Mouse (Mus musculus): ENCODE results near the gene Fgf11. TPM values are rescaled to one million over a fixed set of nuclear protein-coding genes. Genes with fewer than 3 reads are reported as not detected.

Fgf11 gene
- polyA plus RNA-seq, 1 experiment from 2014 or later = 6.7 TPM

- H3K4me2 ChIP-seq (ENCODE audit: low read length) = no peak overlapping the region
- H3K9ac ChIP-seq (ENCODE audit: low read depth, low read length) = no peak overlapping the region
- H3K36me3 ChIP-seq (ENCODE audit: control insufficient read depth, insufficient read depth, low read length) = peaks cover 36% of the 10 kb centered on the region
- H3K4me1 ChIP-seq (ENCODE audit: control insufficient read depth, insufficient read depth, low read depth, low read length) = no peaks in the 10 kb centered on the region
- no peaks in the 10 kb centered on the region for H3K27me3 ChIP-seq (replicated peaks; ENCODE audit: control insufficient read depth, insufficient read depth, low read length)
- ATAC-seq = no peak
- H3K27ac ChIP-seq (ENCODE audit: low read depth, low read length) = no peak overlapping the region
- WGBS = 59% methylated on average over 2 of the region's 2 CpGs
- H3K4me3 ChIP-seq (ENCODE audit: low read length) = no peak overlapping the region
- H3K9me3 ChIP-seq (ENCODE audit: control insufficient read depth, low read length) = no peaks in the 10 kb centered on the region
Observed at GRCm38 (mm10) chr11:69823456-69823855, 21.8 kb upstream of the Fgf11 start.

- Histone ChIP-seq H3K27me3 (replicated peaks; ENCODE audit: control insufficient read depth, insufficient read depth, low read length) (no peaks in the 10 kb centered on the region), H3K36me3 (ENCODE audit: control insufficient read depth, insufficient read depth, low read length) (peaks cover 24% of the 10 kb centered on the region), H3K27ac (ENCODE audit: low read depth, low read length) (no peak within 1 kb of the TSS), H3K9me3 (ENCODE audit: control insufficient read depth, low read length) (peaks cover 6% of the 10 kb centered on the region), H3K9ac (ENCODE audit: low read depth, low read length) (no peak within 1 kb of the TSS), H3K4me3 (ENCODE audit: low read length) (no peak within 1 kb of the TSS), H3K4me1 (ENCODE audit: control insufficient read depth, insufficient read depth, low read depth, low read length) (no peaks in the 10 kb centered on the region), H3K4me2 (ENCODE audit: low read length) (no peak within 1 kb of the TSS)
- no peak for ATAC-seq
- 94% methylated on average over 3 of the region's 3 CpGs for WGBS
Observed at GRCm38 (mm10) chr11:69822080-69822479, 20.4 kb upstream of the Fgf11 start, which contains the start of gene Spem1. Gene Spem1 (minus strand): TSS chr11:69822180.

GRCm38 (mm10) chr11:69818871-69819270 is 17.2 kb upstream of the Fgf11 start:
- WGBS = 92% methylated on average over 8 of the region's 8 CpGs
- no peak overlapping the region for H3K27ac ChIP-seq (ENCODE audit: low read depth, low read length)
- H3K4me2 ChIP-seq (ENCODE audit: low read length) = no peak overlapping the region

GRCm38 (mm10) chr11:69818365-69818764 is 16.7 kb upstream of the Fgf11 start, which contains the start of gene Spem2:
Gene Spem2 (minus strand): TSS chr11:69818465.
- Histone ChIP-seq H3K4me3 (ENCODE audit: low read length) (no peak within 1 kb of the TSS), H3K27me3 (replicated peaks; ENCODE audit: control insufficient read depth, insufficient read depth, low read length) (no peaks in the 10 kb centered on the region), H3K9me3 (ENCODE audit: control insufficient read depth, low read length) (peaks cover 9% of the 10 kb centered on the region), H3K9ac (ENCODE audit: low read depth, low read length) (no peak within 1 kb of the TSS), H3K4me2 (ENCODE audit: low read length) (no peak within 1 kb of the TSS), H3K27ac (ENCODE audit: low read depth, low read length) (no peak within 1 kb of the TSS), H3K36me3 (ENCODE audit: control insufficient read depth, insufficient read depth, low read length) (no peaks in the 10 kb centered on the region), H3K4me1 (ENCODE audit: control insufficient read depth, insufficient read depth, low read depth, low read length) (no peaks in the 10 kb centered on the region)
- no peak for ATAC-seq
- 75% methylated on average over 2 of the region's 2 CpGs for WGBS

More at GRCm38 (mm10) chr11:69818871-69819270, 17.2 kb upstream of the Fgf11 start:
- H3K9me3 ChIP-seq (ENCODE audit: control insufficient read depth, low read length) = peaks cover 9% of the 10 kb centered on the region
- no peak for ATAC-seq
- no peaks in the 10 kb centered on the region for H3K36me3 ChIP-seq (ENCODE audit: control insufficient read depth, insufficient read depth, low read length)
- H3K4me3 ChIP-seq (ENCODE audit: low read length) = no peak overlapping the region
- no peaks in the 10 kb centered on the region for H3K27me3 ChIP-seq (replicated peaks; ENCODE audit: control insufficient read depth, insufficient read depth, low read length)
- H3K4me1 ChIP-seq (ENCODE audit: control insufficient read depth, insufficient read depth, low read depth, low read length) = no peaks in the 10 kb centered on the region
- H3K9ac ChIP-seq (ENCODE audit: low read depth, low read length) = no peak overlapping the region

GRCm38 (mm10) chr11:69816520-69816919 is 14.9 kb upstream of the Fgf11 start:
- H3K4me2 ChIP-seq (ENCODE audit: low read length) = no peak overlapping the region
- H3K9me3 ChIP-seq (ENCODE audit: control insufficient read depth, low read length) = peaks cover 9% of the 10 kb centered on the region
- no peaks in the 10 kb centered on the region for H3K36me3 ChIP-seq (ENCODE audit: control insufficient read depth, insufficient read depth, low read length)
- H3K4me1 ChIP-seq (ENCODE audit: control insufficient read depth, insufficient read depth, low read depth, low read length) = no peaks in the 10 kb centered on the region
- no peak overlapping the region for H3K9ac ChIP-seq (ENCODE audit: low read depth, low read length)
- no peak overlapping the region for H3K27ac ChIP-seq (ENCODE audit: low read depth, low read length)
- WGBS = 92% methylated on average over 12 of the region's 12 CpGs
- no peaks in the 10 kb centered on the region for H3K27me3 ChIP-seq (replicated peaks; ENCODE audit: control insufficient read depth, insufficient read depth, low read length)
- no peak for ATAC-seq
- H3K4me3 ChIP-seq (ENCODE audit: low read length) = no peak overlapping the region

- Histone ChIP-seq H3K4me1 (ENCODE audit: control insufficient read depth, insufficient read depth, low read depth, low read length) (no peaks in the 10 kb centered on the region), H3K36me3 (ENCODE audit: control insufficient read depth, insufficient read depth, low read length) (no peaks in the 10 kb centered on the region), H3K9me3 (ENCODE audit: control insufficient read depth, low read length) (peaks cover 9% of the 10 kb centered on the region), H3K9ac (ENCODE audit: low read depth, low read length) (no peak within 1 kb of the TSS), H3K27ac (ENCODE audit: low read depth, low read length) (no peak within 1 kb of the TSS), H3K4me3 (ENCODE audit: low read length) (no peak within 1 kb of the TSS), H3K4me2 (ENCODE audit: low read length) (no peak within 1 kb of the TSS), H3K27me3 (replicated peaks; ENCODE audit: control insufficient read depth, insufficient read depth, low read length) (no peaks in the 10 kb centered on the region)
- 69% methylated on average over 10 of the region's 10 CpGs for WGBS
- ATAC-seq = no peak
Observed at GRCm38 (mm10) chr11:69815155-69815554, 13.5 kb upstream of the Fgf11 start, which contains the start of gene Gm39566. Gene Gm39566 (minus strand): TSS chr11:69815298.

GRCm38 (mm10) chr11:69810280-69810679 is 8.6 kb upstream of the Fgf11 start:
- Histone ChIP-seq H3K4me1 (ENCODE audit: control insufficient read depth, insufficient read depth, low read depth, low read length) (no peaks in the 10 kb centered on the region), H3K4me3 (ENCODE audit: low read length) (no peak overlapping the region), H3K9me3 (ENCODE audit: control insufficient read depth, low read length) (no peaks in the 10 kb centered on the region), H3K9ac (ENCODE audit: low read depth, low read length) (no peak overlapping the region), H3K36me3 (ENCODE audit: control insufficient read depth, insufficient read depth, low read length) (no peaks in the 10 kb centered on the region), H3K27me3 (replicated peaks; ENCODE audit: control insufficient read depth, insufficient read depth, low read length) (peaks cover 14% of the 10 kb centered on the region), H3K4me2 (ENCODE audit: low read length) (no peak overlapping the region), H3K27ac (ENCODE audit: low read depth, low read length) (no peak overlapping the region)
- ATAC-seq = no peak

- H3K27ac ChIP-seq (ENCODE audit: low read depth, low read length) = no peak overlapping the region
- WGBS = 91% methylated on average over 2 of the region's 2 CpGs
- H3K4me1 ChIP-seq (ENCODE audit: control insufficient read depth, insufficient read depth, low read depth, low read length) = peaks cover 21% of the 10 kb centered on the region
- no peaks in the 10 kb centered on the region for H3K9me3 ChIP-seq (ENCODE audit: control insufficient read depth, low read length)
- no peak for ATAC-seq
- peaks cover 21% of the 10 kb centered on the region for H3K27me3 ChIP-seq (replicated peaks; ENCODE audit: control insufficient read depth, insufficient read depth, low read length)
- H3K4me2 ChIP-seq (ENCODE audit: low read length) = no peak overlapping the region
- no peak overlapping the region for H3K9ac ChIP-seq (ENCODE audit: low read depth, low read length)
- H3K4me3 ChIP-seq (ENCODE audit: low read length) = no peak overlapping the region
- no peaks in the 10 kb centered on the region for H3K36me3 ChIP-seq (ENCODE audit: control insufficient read depth, insufficient read depth, low read length)
Observed at GRCm38 (mm10) chr11:69807641-69808040, 6.0 kb upstream of the Fgf11 start.

- Histone ChIP-seq H3K27ac (ENCODE audit: low read depth, low read length) (no peak overlapping the region), H3K9ac (ENCODE audit: low read depth, low read length) (no peak overlapping the region), H3K4me2 (ENCODE audit: low read length) (no peak overlapping the region), H3K9me3 (ENCODE audit: control insufficient read depth, low read length) (no peaks in the 10 kb centered on the region), H3K4me1 (ENCODE audit: control insufficient read depth, insufficient read depth, low read depth, low read length) (peaks cover 32% of the 10 kb centered on the region), H3K36me3 (ENCODE audit: control insufficient read depth, insufficient read depth, low read length) (no peaks in the 10 kb centered on the region), H3K27me3 (replicated peaks; ENCODE audit: control insufficient read depth, insufficient read depth, low read length) (peaks cover 21% of the 10 kb centered on the region), H3K4me3 (ENCODE audit: low read length) (no peak overlapping the region)
- no peak for ATAC-seq
- WGBS = 79% methylated on average over 4 of the region's 4 CpGs
Observed at GRCm38 (mm10) chr11:69806378-69806777, 4.7 kb upstream of the Fgf11 start.
